Mouse (Mus musculus) lung, embryonic 14.5 days (tissue): ENCODE data around the gene Moap1. TPM values are rescaled to one million over a fixed set of nuclear protein-coding genes. Genes with fewer than 3 reads are reported as not detected.
A peak's percentile ranks its signal among the peaks of the same experiment; 100 is the strongest.

ENCODE experiments used
- ATAC-seq: fragments of 200-750 bp; cut with Nextera tagmentation; 2 replicates; pipeline ENCODE4 v1.8.0; 2017; ENCODE audit warnings: mild to moderate bottlenecking, moderate TSS enrichment, moderate library complexity; ENCODE audit not compliant: insufficient read depth
- DNase-seq: peaks from one replicate; pipeline ENCODE4 v3.0.0-alpha.2; 2015
- H3K27ac ChIP-seq: fragments of 300-500 bp; sonication (generic); 2 replicates; pipeline ENCODE4 v1.5.1; 2014; ENCODE audit warnings: low read depth, mild to moderate bottlenecking, moderate library complexity
- H3K27me3 ChIP-seq: fragments of 300-500 bp; sonication (generic); 2 replicates; pipeline ENCODE4 v1.6.1; 2014; ENCODE audit warnings: low read length, control low read depth; ENCODE audit not compliant: insufficient read depth
- H3K36me3 ChIP-seq: fragments of 300-500 bp; sonication (generic); 2 replicates; pipeline ENCODE4 v1.6.1; 2014; ENCODE audit warnings: control low read depth; ENCODE audit not compliant: insufficient read depth
- H3K4me1 ChIP-seq: fragments of 300-500 bp; sonication (generic); 2 replicates; pipeline ENCODE4 v1.6.1; 2014; ENCODE audit warnings: antibody characterized with exemption, control low read depth; ENCODE audit not compliant: insufficient read depth
- H3K4me2 ChIP-seq: fragments of 300-500 bp; sonication (generic); 2 replicates; pipeline ENCODE4 v1.6.1; 2014; ENCODE audit warnings: mild to moderate bottlenecking
- H3K4me3 ChIP-seq: fragments of 300-500 bp; sonication (generic); 2 replicates; pipeline ENCODE4 v1.5.1; 2014; ENCODE audit warnings: low read depth, low read length
- H3K9ac ChIP-seq: fragments of 300-500 bp; sonication (generic); 2 replicates; pipeline ENCODE4 v1.6.1; 2014
- H3K9me3 ChIP-seq: fragments of 300-500 bp; sonication (generic); 2 replicates; pipeline ENCODE4 v1.6.1; 2016; ENCODE audit warnings: low read depth, low read length, control low read depth
- CTCF ChIP-seq: IDR thresholded peaks from 2 replicates; pipeline ENCODE4 v1.5.1; 2016; ENCODE audit warnings: antibody characterized with exemption, low read depth
- WGBS: fragments of 180-500 bp; shearing (Covaris S2); extraction: QIAGEN DNeasy Blood & Tissue Kit; methylation state at CpG from one replicate; pipeline ENCODE4 v1.1.7; 2014; 5-methylcytosine and 5-hydroxymethylcytosine counted together
- polyA plus RNA-seq: library from polyadenylated mRNA; unstranded; fragments of >200 nt; fragmentation: Nextera tagmentation; extraction: Ambion mirVana; gene quantifications from 2 replicates; pipeline ENCODE4 v1.2.1, GENCODE M21; 2014

Moap1 gene
- polyA plus RNA-seq, 1 experiment from 2014 or later: 24.3 TPM

DNA sequence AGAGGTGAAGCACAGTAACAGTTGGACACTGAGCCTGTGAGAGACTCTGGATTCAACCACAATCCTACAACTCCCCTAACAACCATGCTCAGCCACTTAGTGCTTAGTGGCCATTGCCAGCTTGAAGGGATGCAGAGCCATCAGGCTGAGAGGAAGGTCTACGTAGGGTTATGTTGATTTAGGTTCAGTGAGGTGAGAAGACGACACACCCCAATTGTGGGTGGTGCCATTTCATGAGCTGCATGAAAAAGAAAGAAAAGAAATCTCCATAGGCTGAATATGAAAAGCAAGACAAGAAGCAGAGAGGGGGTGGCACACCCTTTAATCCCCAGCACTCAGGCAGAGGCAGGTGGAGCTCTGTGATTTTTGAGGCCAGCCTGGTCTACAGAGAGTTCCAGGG is 29.3 kb downstream of the Moap1 start:
- ATAC-seq: no peak
- H3K27ac ChIP-seq: no peak overlapping the region
- no peak for TF ChIP-seq CTCF

DNA sequence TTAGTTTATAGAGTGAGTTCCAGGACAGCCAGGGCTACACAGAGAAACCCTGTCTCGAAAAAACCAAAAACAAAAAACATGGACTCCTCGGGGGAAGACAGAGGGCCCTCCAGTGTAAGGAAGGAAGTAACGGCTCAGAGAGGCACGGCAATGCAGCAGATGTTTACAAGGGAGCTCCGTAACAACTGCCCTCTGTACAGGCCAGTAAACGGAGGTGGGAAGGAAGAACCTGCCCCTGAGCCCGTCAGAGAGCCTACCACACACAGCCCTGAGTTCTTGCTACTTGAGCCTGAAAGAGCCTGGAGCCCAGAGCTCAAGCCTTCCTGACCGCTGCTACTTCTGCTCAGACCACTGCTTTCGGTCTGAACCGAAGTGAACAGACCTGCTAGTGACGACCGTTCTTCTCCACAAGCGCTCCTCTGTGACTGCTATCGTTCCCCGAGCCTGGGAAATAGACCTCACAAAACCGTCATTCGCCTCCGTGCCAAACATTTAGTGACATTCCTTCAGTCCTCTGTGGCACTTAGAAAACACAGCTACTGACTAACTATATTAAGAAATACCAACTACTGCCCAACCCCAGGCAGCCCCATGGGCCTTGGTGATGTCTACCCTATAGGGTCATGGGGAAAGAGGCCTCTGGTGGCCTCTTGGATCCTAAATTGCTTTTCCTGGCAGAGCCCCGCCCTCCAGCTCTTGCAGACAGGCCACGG is 30.2 kb downstream of the Moap1 start:
- Histone ChIP-seq H3K4me1 (no peaks in the 10 kb centered on the region), H3K36me3 (no peaks in the 10 kb centered on the region), H3K27ac (no peak overlapping the region), H3K27me3 (no peaks in the 10 kb centered on the region), H3K9ac (no peak overlapping the region), H3K4me3 (no peak overlapping the region), H3K9me3 (no peaks in the 10 kb centered on the region), H3K4me2 (no peak overlapping the region)
- ATAC-seq: no peak
- 58% methylated on average over 20 of the region's 20 CpGs for WGBS
- DNase-seq: no peak
- TF ChIP-seq CTCF: no peak

More for the DNA sequence above, 29.3 kb downstream of the Moap1 start:
- DNase-seq: no peak
- Histone ChIP-seq H3K27me3 (no peaks in the 10 kb centered on the region), H3K9ac (no peak overlapping the region), H3K36me3 (no peaks in the 10 kb centered on the region), H3K4me3 (no peak overlapping the region), H3K4me2 (no peak overlapping the region), H3K9me3 (no peaks in the 10 kb centered on the region), H3K4me1 (no peaks in the 10 kb centered on the region)
- WGBS: 65% methylated on average over 2 of the region's 2 CpGs

DNA sequence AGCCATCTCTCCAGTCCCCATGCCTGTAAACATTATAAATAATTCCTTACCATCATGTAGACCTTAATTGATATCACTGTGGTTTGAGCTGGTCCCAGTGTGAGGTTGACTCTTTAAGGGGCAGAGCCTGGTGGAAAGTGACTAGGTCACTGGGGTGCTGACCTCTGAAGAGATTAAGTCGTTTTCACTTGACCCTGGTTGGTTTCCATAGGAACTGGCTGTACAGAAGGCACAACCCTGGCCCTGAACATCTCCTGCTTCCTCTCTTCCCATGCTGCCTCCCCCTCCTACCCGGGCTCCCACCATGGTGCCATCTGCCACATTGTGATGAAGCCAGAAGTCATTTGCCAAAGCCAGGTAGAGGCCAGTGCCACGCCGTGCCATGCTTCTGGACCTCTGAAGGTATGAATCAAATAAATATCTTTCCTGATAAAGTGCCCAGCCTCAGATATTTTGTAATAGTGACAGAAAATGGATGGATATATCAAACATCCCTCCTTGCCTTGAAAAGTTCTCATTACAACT is 32.5 kb downstream of the Moap1 start:
- H3K27ac ChIP-seq: no peak overlapping the region
- no peak overlapping the region for H3K9ac ChIP-seq
- no peak overlapping the region for H3K4me3 ChIP-seq
- H3K4me2 ChIP-seq: no peak overlapping the region
- H3K36me3 ChIP-seq: no peaks in the 10 kb centered on the region
- DNase-seq: no peak
- H3K9me3 ChIP-seq: no peaks in the 10 kb centered on the region
- no peak for TF ChIP-seq CTCF
- WGBS: 66% methylated on average over 4 of the region's 4 CpGs
- no peak for ATAC-seq
- H3K4me1 ChIP-seq: no peaks in the 10 kb centered on the region
- no peaks in the 10 kb centered on the region for H3K27me3 ChIP-seq

DNA sequence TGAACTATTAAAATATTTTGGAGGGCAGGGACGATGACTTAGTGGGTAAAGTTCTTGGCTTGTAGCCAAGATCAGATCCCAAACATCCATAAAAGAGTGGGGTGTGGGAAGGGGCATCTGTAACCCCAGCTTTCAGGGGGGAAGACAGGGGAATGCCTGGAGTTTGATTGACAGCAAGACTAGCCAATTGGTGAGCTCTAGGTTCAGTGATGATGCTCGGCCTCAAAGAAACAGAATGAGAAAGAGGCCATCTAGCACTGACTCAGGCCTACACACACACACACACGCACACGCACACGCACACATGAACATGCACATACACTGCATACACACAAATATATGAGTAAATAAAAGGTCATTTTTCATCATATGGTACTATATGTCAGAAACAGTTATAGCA is 33.6 kb downstream of the Moap1 start:
- Histone ChIP-seq H3K4me3 (no peak overlapping the region), H3K9me3 (no peaks in the 10 kb centered on the region), H3K27ac (no peak overlapping the region), H3K4me2 (no peak overlapping the region), H3K9ac (no peak overlapping the region), H3K27me3 (no peaks in the 10 kb centered on the region), H3K4me1 (peaks cover 4% of the 10 kb centered on the region; the same call in 1 of the 2 replicates), H3K36me3 (no peaks in the 10 kb centered on the region)
- DNase-seq (no peak), ATAC-seq (no peak)
- WGBS: 77% methylated on average over 5 of the region's 5 CpGs
- no peak for TF ChIP-seq CTCF

GRCm38 (mm10) chr12:102708220-102708619 is 35.2 kb downstream of the Moap1 start:
- WGBS: 57% methylated on average over 11 of the region's 11 CpGs
- H3K27me3 ChIP-seq: no peaks in the 10 kb centered on the region
- no peak overlapping the region for H3K9ac ChIP-seq
- H3K36me3 ChIP-seq: no peaks in the 10 kb centered on the region
- peaks cover 7% of the 10 kb centered on the region for H3K4me1 ChIP-seq
- DNase-seq (no peak), ATAC-seq (no peak)
- no peak; the same call in 1 of the 2 replicates for TF ChIP-seq CTCF
- H3K4me3 ChIP-seq: no peak overlapping the region
- H3K27ac ChIP-seq: no peak overlapping the region
- no peaks in the 10 kb centered on the region for H3K9me3 ChIP-seq
- no peak overlapping the region for H3K4me2 ChIP-seq

DNA sequence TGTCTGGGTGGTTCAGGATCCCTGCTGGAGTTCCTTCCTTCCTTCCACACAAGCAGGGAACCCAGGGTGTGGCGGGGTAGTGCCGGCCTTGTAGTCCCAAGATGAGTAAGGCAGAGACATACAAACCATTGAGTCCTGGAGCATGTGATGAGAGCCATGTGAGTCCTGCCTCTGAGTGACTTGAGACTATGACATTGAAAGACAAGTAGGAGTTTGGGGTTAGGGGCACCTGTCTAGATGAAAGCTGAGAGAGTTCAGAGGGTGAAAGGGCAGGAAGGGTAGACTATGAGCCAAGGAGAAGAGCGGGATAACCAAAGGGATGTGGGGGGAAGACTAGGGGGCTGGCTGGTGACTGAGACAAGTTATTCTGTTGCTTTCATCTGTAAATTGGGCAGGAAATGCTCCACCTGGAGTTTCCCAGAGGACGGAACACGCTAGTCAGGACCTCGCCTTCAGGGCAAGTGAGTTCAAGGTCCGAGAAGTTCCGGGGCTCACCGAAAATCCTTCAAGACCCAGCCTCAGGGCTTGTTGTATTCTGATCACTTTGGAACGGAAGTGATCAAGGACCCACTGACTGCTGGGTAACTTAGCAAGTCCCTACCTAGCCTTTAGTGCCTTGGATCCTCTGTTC is 36.5 kb downstream of the Moap1 start:
- Histone ChIP-seq H3K27me3 (no peaks in the 10 kb centered on the region), H3K4me3 (no peak overlapping the region), H3K9ac (no peak overlapping the region), H3K4me1 (peaks cover 7% of the 10 kb centered on the region), H3K27ac (no peak overlapping the region), H3K9me3 (no peaks in the 10 kb centered on the region), H3K4me2 (no peak overlapping the region), H3K36me3 (no peaks in the 10 kb centered on the region)
- ATAC-seq (no peak), DNase-seq (no peak)
- 84% methylated on average over 10 of the region's 10 CpGs for WGBS
- TF ChIP-seq CTCF: no peak

DNA sequence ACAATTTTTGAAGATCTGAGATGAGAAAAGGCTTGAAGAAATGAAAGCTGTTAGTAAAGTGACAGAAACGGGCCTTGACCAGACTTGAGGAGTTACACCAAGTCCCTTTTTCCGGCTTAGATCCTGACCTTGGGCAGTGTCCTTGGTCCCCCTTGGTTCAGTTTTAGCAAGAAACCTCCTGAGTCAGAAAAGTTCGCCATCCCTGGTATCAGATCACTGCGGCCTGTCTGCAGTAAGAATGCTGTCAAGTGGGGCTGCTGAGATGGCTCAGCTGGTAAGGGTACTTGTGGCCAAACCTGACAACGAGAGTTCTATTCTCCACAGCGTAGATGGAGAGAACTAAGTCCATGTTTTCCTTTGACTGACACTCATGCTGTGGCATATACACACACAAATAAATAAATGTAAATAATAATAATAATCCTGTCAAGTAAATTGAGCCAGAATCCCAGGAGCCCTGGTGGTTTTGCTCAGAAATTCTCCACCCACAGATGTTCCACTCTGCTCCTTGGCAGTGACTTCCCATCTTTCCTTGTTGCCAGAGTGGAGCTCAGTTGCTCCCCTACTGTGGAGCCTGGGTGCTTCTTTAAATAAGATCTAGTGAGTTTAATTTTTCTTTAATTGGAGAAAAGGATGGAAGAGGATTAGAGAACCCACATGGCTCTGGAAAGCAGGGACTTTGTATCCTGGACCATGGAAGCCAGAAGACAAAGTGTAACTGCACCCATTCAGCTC is 37.4 kb downstream of the Moap1 start:
- H3K4me2 ChIP-seq: peak overlapping the region; percentile 95
- no peaks in the 10 kb centered on the region for H3K27me3 ChIP-seq
- DNase-seq (no peak), ATAC-seq (no peak)
- peaks cover 7% of the 10 kb centered on the region for H3K4me1 ChIP-seq
- peak overlapping the region; percentile 74; the same call in 1 of the 2 replicates for H3K4me3 ChIP-seq
- H3K36me3 ChIP-seq: no peaks in the 10 kb centered on the region
- H3K27ac ChIP-seq: no peak overlapping the region
- no peak for TF ChIP-seq CTCF
- WGBS: 44% methylated on average over 6 of the region's 6 CpGs
- no peaks in the 10 kb centered on the region for H3K9me3 ChIP-seq
- H3K9ac ChIP-seq: no peak overlapping the region
